Mouse (Mus musculus): Measurements from ENCODE around the gene Arhgap18.

Gene Arhgap18

GRCm38 (mm10) chr10:26774266-26774665, 21.0 kb downstream of the Arhgap18 start:
- no peak for DNase-seq (ENCODE audit: extremely low read depth, insufficient read length, low spot score)

DNA sequence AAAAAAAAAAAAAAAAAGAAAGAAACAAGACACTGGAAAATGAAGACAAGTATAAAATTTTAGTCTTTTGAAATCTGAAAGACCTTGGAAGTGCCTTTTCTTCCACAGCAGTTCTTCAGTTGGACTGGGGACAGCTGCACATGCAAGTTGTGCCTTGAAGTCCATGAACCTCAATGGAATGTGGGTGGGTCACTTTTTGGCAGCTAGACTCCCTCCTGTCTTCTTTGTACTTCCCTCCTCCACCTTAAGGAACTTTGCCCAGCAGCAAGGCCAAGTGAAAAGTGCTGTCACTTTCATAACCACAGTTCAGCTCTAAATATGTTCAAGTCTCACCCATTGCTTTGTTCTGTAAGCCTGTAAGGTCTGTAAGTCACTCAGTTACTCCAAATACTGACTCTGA, 23.2 kb downstream of the Arhgap18 start:
- peak; percentile 45 for DNase-seq (ENCODE audit: extremely low read depth, insufficient read length, low spot score)

GRCm38 (mm10) chr10:26780581-26780980, 27.4 kb downstream of the Arhgap18 start:
- DNase-seq (ENCODE audit: extremely low read depth, insufficient read length, low spot score) = no peak

DNA sequence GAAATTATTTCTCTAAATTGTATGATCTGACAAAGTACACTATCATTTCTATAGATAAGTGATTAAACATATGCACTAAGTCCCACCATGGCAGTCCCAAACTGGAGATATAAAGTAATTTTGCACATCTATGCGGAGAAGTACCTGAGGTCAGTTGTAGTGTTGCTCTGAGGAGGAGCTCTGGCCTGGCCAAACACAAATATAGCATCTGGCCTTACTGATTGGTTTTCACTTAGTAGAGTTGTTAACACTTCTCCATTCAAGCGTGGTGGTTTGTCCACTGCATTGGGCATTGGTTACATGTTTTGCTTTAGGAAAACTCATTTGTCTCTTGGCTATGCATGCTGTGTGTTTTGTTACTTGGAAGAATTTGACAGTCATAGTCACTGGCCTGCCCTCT, 36.5 kb downstream of the Arhgap18 start:
- DNase-seq (ENCODE audit: extremely low read depth, insufficient read length, low spot score) = no peak

GRCm38 (mm10) chr10:26791810-26792209, 38.6 kb downstream of the Arhgap18 start:
- DNase-seq (ENCODE audit: extremely low read depth, insufficient read length, low spot score) = no peak

DNA sequence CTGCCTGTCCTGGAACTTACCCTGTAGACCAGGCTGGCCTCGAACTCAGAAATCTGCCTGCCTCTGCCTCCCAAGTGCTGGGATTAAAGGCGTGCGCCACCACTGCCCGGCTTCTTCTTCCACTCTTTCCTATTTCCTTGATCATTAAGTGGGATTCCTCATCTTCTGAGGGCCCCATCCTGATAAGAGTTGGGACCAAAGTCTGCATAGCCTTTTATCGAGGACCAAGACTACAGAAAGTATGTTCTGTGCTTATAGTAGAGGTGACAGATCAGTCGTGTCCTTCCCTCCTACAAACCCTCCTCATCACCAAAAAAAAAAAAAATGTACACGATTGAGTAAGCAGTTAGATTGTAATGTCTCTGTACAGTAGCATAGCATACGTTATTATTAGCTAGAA, 39.8 kb downstream of the Arhgap18 start:
- DNase-seq (ENCODE audit: extremely low read depth, insufficient read length, low spot score) = no peak

GRCm38 (mm10) chr10:26796432-26797286, 43.4 kb downstream of the Arhgap18 start:
- DNase-seq (ENCODE audit: extremely low read depth, insufficient read length, low spot score) = no peak

DNA sequence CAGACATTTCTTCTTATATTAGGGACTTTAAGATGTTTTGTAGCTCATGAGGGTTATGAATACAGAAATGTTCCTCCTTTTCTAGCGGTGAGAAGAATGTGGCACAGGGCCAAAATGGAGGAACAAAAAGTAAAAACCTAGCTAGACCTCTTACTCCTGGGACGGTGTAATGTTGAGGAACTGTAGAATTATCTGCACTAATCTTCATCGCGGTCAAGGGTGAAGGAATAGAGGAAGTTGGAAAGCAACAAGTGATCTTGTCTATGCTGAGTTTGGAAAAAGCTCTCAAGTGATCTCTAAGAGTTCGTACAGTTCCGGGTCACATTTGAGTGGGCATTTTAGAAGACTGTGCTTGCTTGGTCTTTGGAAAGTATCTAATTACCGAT, 44.1 kb downstream of the Arhgap18 start:
- no peak for DNase-seq (ENCODE audit: extremely low read depth, insufficient read length, low spot score)

- peak; percentile 39 for DNase-seq (ENCODE audit: extremely low read depth, insufficient read length, low spot score)
These were observed 45.7 kb downstream of the Arhgap18 start for GRCm38 (mm10) chr10:26798752-26799411.

GRCm38 (mm10) chr10:26799562-26800051, 46.4 kb downstream of the Arhgap18 start:
- peak; percentile 65 for DNase-seq (ENCODE audit: extremely low read depth, insufficient read length, low spot score)

- no peak for DNase-seq (ENCODE audit: extremely low read depth, insufficient read length, low spot score)
These were observed 51.2 kb downstream of the Arhgap18 start for GRCm38 (mm10) chr10:26804351-26804983.

- no peak for DNase-seq (ENCODE audit: extremely low read depth, insufficient read length, low spot score)
These were observed 51.8 kb downstream of the Arhgap18 start for GRCm38 (mm10) chr10:26805007-26805406.

DNA sequence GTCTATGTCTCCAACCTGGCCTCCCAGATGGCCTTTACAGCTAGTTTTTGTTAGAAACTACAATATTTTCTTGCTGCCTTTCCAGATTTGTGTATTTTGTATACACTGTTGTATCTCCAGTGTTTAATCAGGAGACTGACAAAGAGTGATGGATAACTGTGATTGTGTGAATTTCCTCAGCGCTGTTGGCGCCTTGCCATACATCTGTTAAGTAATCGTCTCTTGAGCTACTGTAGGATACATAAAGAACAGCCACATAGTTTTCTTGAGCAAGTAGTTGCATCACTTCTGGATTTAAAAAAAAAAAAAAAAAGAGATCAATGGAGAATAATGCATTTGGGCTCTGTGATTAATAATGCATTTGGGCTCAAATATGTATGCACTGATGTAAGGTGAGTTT, 52.9 kb downstream of the Arhgap18 start:
- no peak for DNase-seq (ENCODE audit: extremely low read depth, insufficient read length, low spot score)

DNA sequence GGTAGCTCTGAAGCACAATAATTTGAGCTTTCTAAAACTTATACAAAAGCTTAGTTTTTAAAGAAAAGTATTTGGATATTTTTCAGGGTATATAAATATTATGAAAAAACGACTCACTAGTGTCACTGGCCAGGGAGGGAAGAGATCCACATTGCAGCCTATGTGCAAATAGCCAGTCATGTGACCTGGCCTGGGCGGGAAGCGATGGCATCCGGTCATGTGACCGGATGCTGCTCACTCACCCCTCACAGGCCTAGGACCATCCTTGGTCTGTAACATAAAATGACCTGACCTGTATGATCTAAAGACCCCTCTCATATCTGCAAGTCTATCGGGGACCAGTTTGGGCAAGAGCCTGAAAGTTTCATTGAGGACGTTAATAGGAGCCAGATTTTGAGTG, 56.8 kb downstream of the Arhgap18 start:
- no peak for DNase-seq (ENCODE audit: extremely low read depth, insufficient read length, low spot score)

DNA sequence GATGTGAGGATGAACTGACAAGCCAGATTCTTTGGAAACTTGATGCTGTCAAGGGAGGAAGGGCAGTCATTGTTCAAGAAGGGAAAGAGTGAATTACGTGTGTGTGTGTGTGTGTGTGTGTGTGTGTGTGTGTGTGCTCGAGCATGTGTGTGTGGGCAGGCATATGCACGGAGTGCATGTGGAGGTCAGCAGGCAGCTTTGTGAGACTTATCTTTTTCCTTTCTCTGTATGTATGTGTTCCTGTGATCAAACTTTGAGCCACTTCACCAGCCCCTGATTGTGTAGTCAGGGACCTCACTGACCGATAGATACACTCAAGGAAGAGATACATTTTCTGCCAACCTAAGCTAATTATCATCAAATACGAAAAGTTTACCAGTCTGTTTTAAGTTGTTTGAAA, 57.6 kb downstream of the Arhgap18 start:
- DNase-seq (ENCODE audit: extremely low read depth, insufficient read length, low spot score) = no peak

DNA sequence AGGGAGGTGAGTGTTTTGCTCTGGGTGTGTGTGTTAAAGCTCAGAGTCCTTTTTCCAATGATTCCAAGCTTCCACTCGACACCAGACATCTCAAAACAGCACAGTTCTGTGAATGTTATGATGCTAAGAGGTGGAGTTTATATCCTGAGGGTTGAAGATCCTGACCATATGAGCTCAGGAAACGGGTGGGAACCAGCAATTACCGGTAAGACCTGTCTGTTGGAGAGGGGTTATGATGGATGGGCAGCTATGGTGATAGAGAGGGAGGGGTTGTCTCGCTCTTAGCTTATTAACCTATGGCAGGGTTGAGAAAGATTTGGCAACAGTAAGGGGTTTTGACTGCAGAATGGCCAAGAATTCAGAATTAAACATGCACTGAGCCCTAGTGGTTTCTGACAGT, 58.1 kb downstream of the Arhgap18 start:
- no peak for DNase-seq (ENCODE audit: extremely low read depth, insufficient read length, low spot score)

DNA sequence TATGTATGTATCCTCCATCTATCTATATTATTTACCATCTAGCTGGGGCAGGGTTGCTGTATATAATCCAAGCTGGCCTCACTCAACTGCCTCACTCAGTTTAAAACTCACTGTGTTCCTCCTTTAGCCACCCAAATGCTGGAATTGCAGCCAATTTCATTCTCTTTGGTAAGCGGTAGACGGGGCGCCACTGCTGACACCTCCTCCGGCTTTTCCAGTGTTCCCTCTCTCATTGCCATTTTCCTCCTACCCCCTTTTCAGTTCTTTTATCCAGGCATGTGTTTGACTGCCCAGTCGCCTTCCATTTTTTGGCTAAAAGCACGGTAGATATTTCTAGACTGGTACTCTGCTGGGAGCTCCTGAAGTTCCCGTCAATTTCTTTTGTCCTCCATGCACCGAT, 62.4 kb downstream of the Arhgap18 start:
- no peak for DNase-seq (ENCODE audit: extremely low read depth, insufficient read length, low spot score)

GRCm38 (mm10) chr10:26820326-26820725, 67.1 kb downstream of the Arhgap18 start:
- no peak for DNase-seq (ENCODE audit: extremely low read depth, insufficient read length, low spot score)

DNA sequence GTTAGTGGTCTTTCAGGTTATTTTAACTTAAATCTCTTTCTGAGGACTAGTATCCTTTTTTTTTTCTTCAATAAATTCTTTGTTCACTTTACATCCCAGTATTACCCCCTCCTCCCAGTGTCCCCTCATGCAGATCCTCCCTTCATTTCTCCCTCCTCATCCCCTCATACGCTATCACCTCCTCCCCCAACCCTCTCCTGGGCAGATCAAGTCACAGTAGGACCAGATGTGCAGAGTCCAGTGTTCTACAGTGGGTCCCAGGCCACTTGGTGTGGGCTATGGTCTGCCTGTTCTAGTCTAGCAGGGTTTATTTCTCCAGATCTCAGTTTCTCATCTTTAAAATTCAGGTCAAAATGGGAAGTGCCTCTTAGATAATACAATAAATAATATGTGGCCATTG, 67.7 kb downstream of the Arhgap18 start:
- no peak for DNase-seq (ENCODE audit: extremely low read depth, insufficient read length, low spot score)

- DNase-seq (ENCODE audit: extremely low read depth, insufficient read length, low spot score) = no peak
These were observed 70.8 kb downstream of the Arhgap18 start for GRCm38 (mm10) chr10:26823997-26824396.

DNA sequence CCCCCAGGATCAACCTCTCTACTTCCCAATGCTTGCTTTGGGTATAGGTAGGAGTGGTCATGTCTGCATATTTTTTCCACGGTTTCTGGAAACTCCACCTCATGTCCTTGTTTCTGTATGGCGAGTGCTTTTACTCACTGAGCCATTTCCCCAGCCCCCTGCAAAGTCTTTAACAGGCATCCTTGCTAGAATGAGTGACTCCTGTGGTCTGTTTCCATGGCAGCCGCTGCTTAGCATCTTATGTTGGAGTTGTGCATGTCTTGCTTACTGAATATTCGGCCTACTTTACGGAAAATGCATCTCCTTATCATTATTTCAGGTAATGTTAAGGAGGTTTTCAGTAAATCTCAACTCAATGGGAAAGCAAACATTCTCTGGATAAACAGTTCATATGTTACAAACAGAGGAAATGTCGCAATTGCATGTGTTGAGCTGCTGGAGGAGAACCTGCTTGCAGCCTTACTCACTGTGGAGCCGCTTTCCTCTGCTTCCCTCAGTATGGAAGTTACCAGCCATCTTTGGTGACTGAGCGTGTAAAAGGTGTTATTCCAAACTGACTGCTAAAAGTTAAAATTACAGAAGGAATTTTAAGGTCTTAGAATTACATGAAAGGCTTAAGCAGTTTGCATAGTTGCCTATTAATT, 72.1 kb downstream of the Arhgap18 start:
- DNase-seq (ENCODE audit: extremely low read depth, insufficient read length, low spot score) = no peak
